ENCODE assay signal across 12 mouse cellular contexts in the genomic region with DNA sequence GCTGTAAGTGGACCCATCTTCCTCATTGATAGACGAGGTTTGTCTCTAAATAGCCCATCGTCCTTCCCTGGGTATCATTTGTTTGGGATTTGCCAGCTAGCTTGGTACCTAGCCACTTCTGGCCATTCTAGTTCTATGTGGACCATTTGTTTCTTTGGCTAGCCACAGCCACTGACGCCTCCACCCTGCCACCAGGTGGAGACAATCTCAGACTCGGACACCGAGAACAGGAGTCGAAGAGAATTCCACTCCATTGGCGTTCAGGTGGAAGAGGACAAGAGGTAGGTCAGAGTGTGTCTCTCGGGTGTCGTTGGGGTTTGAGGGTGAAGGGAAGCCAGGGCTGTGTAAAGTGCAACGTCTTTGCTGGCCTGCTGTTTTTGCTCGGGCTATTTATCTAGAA. TPM values are rescaled to one million over a fixed set of nuclear protein-coding genes. Genes with fewer than 3 reads are reported as not detected.
DNase-seq lines count a peak whose midpoint lies in the region; ATAC-seq lines count a peak whose summit lies in the region.
"Had no signal": no experiment of that assay in that cellular context is flagged by ENCODE, and none has a peak within 500 bp of the region (broad histone marks: within the 10 kb centered on the region; RNA-seq: fewer than 3 reads in every experiment).

No protein-coding gene starts in this region.

- H3K9me3 ChIP-seq in midbrain, embryonic 13.5 days, result no peaks in the 10 kb centered on the region
- H3K9me3 ChIP-seq in midbrain, embryonic 15.5 days, result no peaks in the 10 kb centered on the region
- H3K9me3 ChIP-seq: liver, embryonic 15.5 days had no signal

- H3K4me3 ChIP-seq in midbrain, embryonic 13.5 days (replicated peaks), result no peak overlapping the region
- no peak overlapping the region for H3K4me3 ChIP-seq in midbrain, embryonic 15.5 days
- H3K4me3 ChIP-seq: liver, embryonic 15.5 days had no signal

- 0 out of 2 replicates have a peak, but pooled peaks have one; percentile 30 for ATAC-seq in midbrain, embryonic 13.5 days
- no peak for ATAC-seq in midbrain, embryonic 15.5 days (replicated peaks)
- ATAC-seq: Patski had no signal

- H3K27ac ChIP-seq in midbrain, embryonic 13.5 days, result no peak overlapping the region
- no peak overlapping the region for H3K27ac ChIP-seq in midbrain, embryonic 15.5 days
- H3K27ac ChIP-seq: liver, embryonic 15.5 days had no signal

- H3K4me1 ChIP-seq in midbrain, embryonic 13.5 days (replicated peaks), result peaks cover 18% of the 10 kb centered on the region
- H3K4me1 ChIP-seq in midbrain, embryonic 15.5 days, result peaks cover 9% of the 10 kb centered on the region; the same call in 1 of the 2 replicates
- H3K4me1 ChIP-seq: liver, embryonic 15.5 days had no signal

- H3K27me3 ChIP-seq in midbrain, embryonic 13.5 days, result peaks cover 19% of the 10 kb centered on the region
- H3K27me3 ChIP-seq in midbrain, embryonic 15.5 days (replicated peaks), result no peaks in the 10 kb centered on the region
- H3K27me3 ChIP-seq: Patski had no signal

- peak; percentile 68 for DNase-seq in cerebellum, adult 11-12 months
- no peak for DNase-seq in cerebellum, adult 8-10 months
- peak; percentile 19 for DNase-seq in kidney, adult 9 months
- DNase-seq in kidney, adult 11 months, result no peak
- peak; percentile 67 to 68 for DNase-seq in cerebellum, postnatal 36 days
- DNase-seq in layer of hippocampus, postnatal 25 days (ENCODE audit: extremely low spot score in 1 of 2, low spot score in 1 of 2), result no peak
- DNase-seq: gastrocnemius, postnatal 10 days had no signal

- no peaks in the 10 kb centered on the region for H3K36me3 ChIP-seq in midbrain, embryonic 13.5 days
- H3K36me3 ChIP-seq in midbrain, embryonic 15.5 days (replicated peaks), result no peaks in the 10 kb centered on the region
- H3K36me3 ChIP-seq: liver, embryonic 15.5 days had no signal

- 60% methylated on average over 11 of the region's 11 CpGs for WGBS in midbrain, embryonic 13.5 days
- 58% methylated on average over 11 of the region's 11 CpGs for WGBS in midbrain, embryonic 15.5 days

- no peak overlapping the region for H3K9ac ChIP-seq in midbrain, embryonic 13.5 days (replicated peaks)
- H3K9ac ChIP-seq in midbrain, embryonic 15.5 days, result no peak overlapping the region
- H3K9ac ChIP-seq: liver, embryonic 15.5 days had no signal

- no peak overlapping the region; the same call in 1 of the 2 replicates for H3K4me2 ChIP-seq in midbrain, embryonic 13.5 days (replicated peaks)
- no peak overlapping the region for H3K4me2 ChIP-seq in midbrain, embryonic 15.5 days
- H3K4me2 ChIP-seq: liver, embryonic 15.5 days had no signal

RNA-seq across cellular contexts. Expression of a gene that starts 28.5 kb away (rescaled TPM):
- polyA plus RNA-seq in midbrain, embryonic 13.5 days (2015; fragmentation: Nextera tagmentation; extraction: Ambion mirVana), result 45.1 and 48.0 TPM in 2 replicates
- polyA plus RNA-seq in midbrain, embryonic 15.5 days (2015; fragmentation: Nextera tagmentation; extraction: Ambion mirVana), result 43.5 and 49.1 TPM in 2 replicates
- 10 to 100 TPM; 46.7 to 51.6 TPM for total RNA-seq in layer of hippocampus, postnatal 25 days (2021)

RNA-seq across cellular contexts. Expression of a gene that starts 46.1 kb away (rescaled TPM):
- 7.2 and 10.1 TPM in 2 replicates for polyA plus RNA-seq in midbrain, embryonic 13.5 days (2015; fragmentation: Nextera tagmentation; extraction: Ambion mirVana)
- polyA plus RNA-seq in midbrain, embryonic 15.5 days (2015; fragmentation: Nextera tagmentation; extraction: Ambion mirVana), result 23.0 and 24.7 TPM in 2 replicates
- 100 to 1,000 TPM; 286 to 291 TPM for total RNA-seq in layer of hippocampus, postnatal 25 days (2021)
- total RNA-seq: megakaryocyte-erythroid progenitor cell, adult 5-6 weeks had no signal

Comparison
In these comparisons a context has a peak if more than half of its experiments do, and no peak if none do; other contexts are left out.
1. DNase-seq: peak in cerebellum, adult 11-12 months (single experiment), kidney, adult 9 months (single experiment) and cerebellum, postnatal 36 days (2 of 2); none in cerebellum, adult 8-10 months (single experiment), kidney, adult 11 months (single experiment) and layer of hippocampus, postnatal 25 days (0 of 2).